Mouse (Mus musculus) central nervous system, embryonic 14 days (tissue): ENCODE results near the gene Krtap20-2. TPM values are rescaled to one million over a fixed set of nuclear protein-coding genes. Genes with fewer than 3 reads are reported as not detected.

Experiments
- polyA plus RNA-seq: library from polyadenylated mRNA; depleted of rRNA; stranded (reverse); fragments of >200 nt; gene quantifications from 2 replicates; pipeline ENCODE4 v1.2.3, GENCODE M21; 2012; rRNA removed

The Krtap20-2 gene
- not detected in 2 replicates for polyA plus RNA-seq

DNA sequence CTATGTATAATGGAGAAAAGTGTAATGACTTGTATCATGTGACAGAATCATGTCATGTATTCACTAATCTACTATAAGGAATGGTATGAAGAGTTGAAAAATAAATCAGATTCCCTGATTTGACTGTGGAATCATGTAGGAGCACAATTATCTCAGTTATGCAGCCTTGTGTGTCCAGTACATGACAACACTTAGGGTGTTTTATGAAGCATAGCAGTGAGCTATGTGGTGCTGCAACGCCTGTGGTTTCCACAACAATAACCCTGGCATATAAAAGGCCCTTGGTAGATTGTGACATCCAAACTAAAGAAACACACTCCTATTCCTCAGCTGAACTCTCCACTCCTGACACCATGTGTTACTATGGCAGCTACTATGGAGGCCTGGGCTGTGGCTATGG lies at the start of gene Krtap20-2:
Gene Krtap20-2, plus strand, starts transcription at position 301 of the 400 bp plus-strand sequence.

DNA sequence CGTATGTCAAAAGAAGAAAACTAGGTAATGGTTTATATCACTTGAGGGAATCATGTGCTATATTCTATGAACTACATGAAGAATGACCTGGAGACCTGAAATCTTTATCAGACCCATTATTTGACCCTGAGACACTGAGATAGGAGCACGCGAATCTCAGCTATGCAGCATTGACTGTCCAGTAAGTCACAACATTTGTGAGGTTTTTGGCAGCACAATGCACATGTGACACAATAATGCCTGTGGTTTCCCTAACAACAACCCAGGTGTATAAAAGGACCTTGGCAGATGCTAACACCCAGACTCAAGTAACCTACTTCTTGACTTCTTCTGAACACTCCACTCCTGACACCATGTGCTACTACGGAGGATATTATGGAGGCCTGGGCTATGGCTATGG lies 48.0 kb upstream of the Krtap20-2 start, which contains the start of gene Gm9789:
Gene Gm9789, plus strand, starts transcription at position 301 of the 400 bp plus-strand sequence.

DNA sequence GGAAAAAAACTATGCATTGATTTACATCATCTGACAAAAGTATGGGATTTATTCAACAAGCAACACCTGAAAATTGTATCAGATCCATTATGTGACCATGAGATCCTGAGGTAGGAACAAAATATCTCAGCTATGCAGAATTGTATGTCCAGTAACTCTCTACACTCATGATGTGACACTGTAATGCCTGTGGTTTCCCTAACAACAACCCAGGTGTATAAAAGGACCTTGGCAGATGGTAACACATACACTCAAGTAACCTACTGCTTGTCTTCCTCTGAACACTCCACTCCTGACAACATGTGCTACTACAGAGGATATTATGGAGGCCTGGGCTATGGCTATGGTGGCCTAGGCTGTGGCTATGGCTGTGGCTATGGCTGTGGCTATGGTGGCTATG lies 36.5 kb upstream of the Krtap20-2 start, which contains the start of gene Gm7735:
Gene Gm7735, plus strand, starts transcription at position 301 of the 400 bp plus-strand sequence.

DNA sequence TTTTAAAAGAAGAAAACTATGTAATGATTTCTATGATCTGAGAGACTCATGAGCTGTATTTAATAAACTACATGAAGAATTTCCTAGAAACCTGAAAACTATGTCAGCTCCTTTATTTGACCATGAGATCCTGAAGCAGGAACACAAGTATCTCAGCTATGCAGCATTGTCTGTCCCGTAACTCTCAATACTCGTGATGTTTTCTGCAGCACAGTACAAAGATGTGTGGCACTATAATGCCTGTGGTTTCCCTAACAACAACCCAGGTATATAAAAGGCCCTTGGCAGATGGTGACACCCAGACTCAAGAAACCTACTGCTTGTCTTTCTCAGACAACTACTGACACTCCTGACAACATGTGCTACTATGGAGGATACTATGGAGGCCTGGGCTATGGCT lies 31.2 kb upstream of the Krtap20-2 start, which contains the start of gene 1110057P08Rik:
Gene 1110057P08Rik, plus strand, starts transcription at position 301 of the 400 bp plus-strand sequence.

Other genes with a start within 250 kb of the Krtap20-2 start
- not detected in 2 replicates for gene Krtap16-3, start 243.0 kb upstream of the Krtap20-2 start, polyA plus RNA-seq
- gene Krtap22-2, start 195.1 kb upstream of the Krtap20-2 start, polyA plus RNA-seq, result not detected in 2 replicates
- not detected in 2 replicates for gene Gm10229, start 190.6 kb upstream of the Krtap20-2 start, polyA plus RNA-seq
- not detected in 2 replicates for gene Krtap6-1, start 174.2 kb upstream of the Krtap20-2 start, polyA plus RNA-seq
- not detected in 2 replicates for gene Gm10228, start 164.4 kb upstream of the Krtap20-2 start, polyA plus RNA-seq
- gene Krtap6-5, start 158.0 kb upstream of the Krtap20-2 start, polyA plus RNA-seq, result not detected in 2 replicates
- not detected in 2 replicates for gene 1110025L11Rik, start 141.9 kb upstream of the Krtap20-2 start, polyA plus RNA-seq
- not detected in 2 replicates for gene Krtap6-3, start 121.8 kb upstream of the Krtap20-2 start, polyA plus RNA-seq
- gene Gm6358, start 65.0 kb upstream of the Krtap20-2 start, polyA plus RNA-seq, result not detected in 2 replicates
- not detected in 2 replicates for gene Gm10061, start 54.8 kb upstream of the Krtap20-2 start, polyA plus RNA-seq
- gene Gm9789, start 47.9 kb upstream of the Krtap20-2 start, polyA plus RNA-seq, result not detected in 2 replicates
- gene Gm7735, start 36.4 kb upstream of the Krtap20-2 start, polyA plus RNA-seq, result not detected in 2 replicates
- gene 1110057P08Rik, start 31.1 kb upstream of the Krtap20-2 start, polyA plus RNA-seq, result not detected in 2 replicates
- not detected in 2 replicates for gene Krtap21-1, start 198.0 kb downstream of the Krtap20-2 start, polyA plus RNA-seq
- gene Krtap6-2, start 214.2 kb downstream of the Krtap20-2 start, polyA plus RNA-seq, result not detected in 2 replicates